Mouse (Mus musculus) urinary bladder, postnatal 14 days (tissue): ENCODE measurements around the gene Krtap5-2.
A peak's percentile ranks its signal among the peaks of the same experiment; 100 is the strongest.
"Not testable (repeated sequence)": the region's sequence is repeated elsewhere in the genome, so short reads cannot be mapped to it uniquely, and the experiment has no call there.

Experiments
- DNase-seq: peaks from one replicate; pipeline ENCODE4 v3.0.0; 2021; ENCODE audit warnings: low spot score

Gene Krtap5-2

DNA sequence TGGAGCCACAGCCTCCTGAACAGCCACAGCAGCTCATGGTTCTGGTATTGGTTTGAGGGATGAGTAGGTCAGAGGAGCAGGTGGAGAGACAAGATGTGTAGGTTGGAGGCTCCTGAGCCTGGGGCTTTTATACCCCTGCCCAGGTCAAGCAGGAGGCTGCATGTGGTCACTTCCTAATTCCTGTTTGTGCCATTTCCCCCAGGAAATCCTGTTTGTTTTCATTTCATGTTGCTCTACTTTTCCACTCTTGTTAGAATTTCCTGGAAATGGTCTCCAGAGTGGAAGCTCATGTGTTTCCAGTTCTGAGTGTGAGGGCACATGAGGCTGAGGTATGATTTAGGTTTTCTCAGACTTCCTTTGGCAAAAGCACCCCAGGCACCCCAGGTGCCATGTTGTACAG, at the start of gene Krtap5-2:
Krtap5-2 (minus strand) TSS at position 101 of the 400 bp plus-strand sequence.
- DNase-seq, result not testable (repeated sequence)

DNA sequence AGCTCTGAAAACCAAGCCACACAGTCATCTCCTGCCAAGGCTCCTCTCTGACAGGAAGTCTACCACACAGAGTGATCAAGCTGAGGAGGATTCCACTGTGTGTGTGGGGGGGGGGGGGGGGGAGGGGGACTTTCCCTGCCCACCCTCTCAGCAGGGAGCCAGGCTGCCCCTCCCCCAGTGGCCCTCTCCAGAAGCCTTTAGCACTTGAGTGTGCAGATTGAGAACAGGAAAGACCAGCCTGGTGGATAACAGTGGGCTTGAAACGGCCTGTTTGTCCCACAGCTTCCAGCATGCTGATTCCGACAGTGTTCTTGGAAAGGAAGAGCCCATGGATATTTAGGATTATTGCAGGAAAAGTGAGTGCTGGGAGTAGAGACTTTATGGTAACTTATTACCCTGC, 48.7 kb upstream of the Krtap5-2 start:
- DNase-seq, result no peak

GRCm38 (mm10) chr7:142212136-142212535, 36.3 kb upstream of the Krtap5-2 start:
- not testable (repeated sequence) for DNase-seq

DNA sequence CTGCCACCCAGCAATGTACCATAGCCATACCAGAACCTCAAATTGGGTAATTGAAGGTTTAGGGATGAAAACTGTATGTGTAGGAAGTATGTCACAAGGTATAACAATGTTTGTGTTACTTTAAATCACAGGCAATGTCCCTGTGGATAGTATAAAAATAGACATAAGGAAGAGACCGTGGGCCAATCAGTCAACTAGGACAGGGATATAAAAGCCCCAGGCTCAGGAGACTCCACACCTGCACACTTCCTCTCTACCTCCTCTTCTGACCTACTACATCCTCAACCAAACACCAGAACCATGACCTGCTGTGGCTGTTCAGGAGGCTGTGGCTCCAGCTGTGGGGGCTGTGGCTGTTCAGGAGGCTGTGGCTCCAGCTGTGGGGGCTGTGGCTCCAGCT, 35.8 kb upstream of the Krtap5-2 start, which contains the start of gene Gm7579:
Gm7579 (plus strand) TSS at position 301 of the 400 bp plus-strand sequence.
- no peak for DNase-seq

GRCm38 (mm10) chr7:142206891-142207290, 31.1 kb upstream of the Krtap5-2 start:
- not testable (repeated sequence) for DNase-seq

GRCm38 (mm10) chr7:142205488-142205887, 29.7 kb upstream of the Krtap5-2 start:
- DNase-seq, result no peak

GRCm38 (mm10) chr7:142201064-142201463, 25.3 kb upstream of the Krtap5-2 start, which contains the start of gene Krtap5-3:
Gene Krtap5-3 (plus strand): TSS chr7:142201364.
- no peak for DNase-seq

GRCm38 (mm10) chr7:142198748-142199147, 22.9 kb upstream of the Krtap5-2 start:
- no peak for DNase-seq

- no peak for DNase-seq
These were observed 14.5 kb upstream of the Krtap5-2 start, which contains the start of gene Gm10153 for GRCm38 (mm10) chr7:142190289-142190688. Gene Gm10153 (minus strand): TSS chr7:142190389.

GRCm38 (mm10) chr7:142188156-142188555, 12.4 kb upstream of the Krtap5-2 start:
- DNase-seq, result no peak

DNA sequence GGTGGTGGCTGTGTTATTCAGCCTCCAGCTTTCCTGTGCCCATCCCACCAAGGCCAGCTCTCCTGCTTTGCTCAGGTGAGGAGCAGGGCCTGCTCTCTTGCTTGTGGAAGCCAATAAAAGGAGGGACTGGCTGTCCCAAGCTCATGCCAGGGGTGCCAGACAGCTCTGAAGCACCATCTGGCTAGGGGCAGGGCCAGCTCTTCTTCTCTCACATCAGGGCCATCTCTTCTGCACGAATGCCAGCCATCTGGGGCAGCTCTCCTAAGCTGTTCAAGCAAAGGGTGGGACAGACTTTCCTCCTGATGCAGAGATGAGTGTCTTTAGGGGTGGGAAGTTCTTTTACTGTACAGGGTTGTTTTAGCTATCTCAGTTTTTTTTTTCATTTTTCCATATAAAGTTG, 5.2 kb upstream of the Krtap5-2 start:
- DNase-seq, result no peak

GRCm38 (mm10) chr7:142178685-142179084, 2.9 kb upstream of the Krtap5-2 start:
- no peak for DNase-seq

DNA sequence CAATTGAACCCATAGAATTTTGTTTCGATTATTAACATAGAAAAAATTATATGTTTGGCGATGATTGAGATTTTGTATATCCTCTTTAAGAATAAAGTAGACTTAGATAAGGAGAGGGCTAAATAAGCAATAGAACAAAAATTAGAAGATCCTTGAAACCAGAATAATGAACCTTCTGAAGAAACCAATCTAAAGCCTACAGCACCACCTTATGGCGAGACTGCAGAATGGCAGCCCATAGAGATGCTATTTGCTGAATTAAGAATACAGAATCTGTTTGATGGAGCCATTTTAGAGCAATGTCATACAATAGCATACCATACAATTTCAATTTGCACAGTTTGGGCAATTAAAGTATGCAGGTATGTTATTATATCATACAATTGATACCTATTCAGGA, 6.0 kb downstream of the Krtap5-2 start:
- no peak for DNase-seq

GRCm38 (mm10) chr7:142165639-142166038, 10.2 kb downstream of the Krtap5-2 start, which contains the start of gene Gm4553:
Gene Gm4553 (minus strand): TSS chr7:142165739.
- not testable (repeated sequence) for DNase-seq

DNA sequence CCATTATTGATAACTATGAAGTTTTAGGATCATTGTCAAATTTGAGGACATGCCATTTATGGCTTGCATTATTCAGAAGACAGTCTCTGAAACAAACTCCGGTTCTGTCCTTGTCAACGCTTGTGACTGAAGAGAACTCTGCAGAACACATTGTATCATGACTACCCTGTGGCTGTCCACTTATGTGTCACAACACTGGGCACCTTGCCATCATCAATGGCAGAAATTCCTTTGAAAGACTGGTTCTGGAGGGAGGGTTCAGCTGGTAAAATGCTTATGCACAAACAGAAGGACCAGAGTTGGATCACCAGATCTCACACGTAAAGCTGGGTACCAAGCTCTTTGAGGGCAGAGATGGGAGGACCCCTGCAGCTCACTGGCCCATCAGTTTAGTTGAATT, 16.4 kb downstream of the Krtap5-2 start:
- DNase-seq, result no peak

DNA sequence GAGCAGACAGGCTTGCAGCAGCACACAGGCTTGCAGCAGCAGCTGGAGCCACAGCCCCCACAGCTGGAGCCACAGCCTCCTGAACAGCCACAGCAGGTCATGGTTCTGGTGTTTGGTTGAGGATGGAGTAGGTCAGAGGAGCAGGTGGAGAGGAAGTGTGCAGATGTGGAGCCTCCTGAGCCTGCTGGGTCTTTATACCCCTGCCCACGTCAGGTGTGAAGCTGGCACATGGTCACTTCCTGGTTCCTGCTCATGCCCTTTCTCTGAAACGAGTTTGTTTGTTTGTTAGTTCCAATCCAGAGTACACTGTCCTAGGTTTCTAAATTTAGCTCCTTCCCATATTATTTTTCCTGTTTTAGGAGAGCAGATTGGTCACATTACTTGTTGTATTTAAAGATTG, 18.8 kb downstream of the Krtap5-2 start, which contains the start of gene Gm29735:
Gm29735 (minus strand) TSS at position 101 of the 400 bp plus-strand sequence.
- not testable (repeated sequence) for DNase-seq

- DNase-seq, result no peak
These were observed 20.5 kb downstream of the Krtap5-2 start for GRCm38 (mm10) chr7:142155308-142155707.

- DNase-seq, result no peak
These were observed 23.6 kb downstream of the Krtap5-2 start for GRCm38 (mm10) chr7:142152191-142152590.

GRCm38 (mm10) chr7:142148633-142149032, 27.2 kb downstream of the Krtap5-2 start:
- no peak for DNase-seq

GRCm38 (mm10) chr7:142146033-142146432, 29.8 kb downstream of the Krtap5-2 start:
- peak; percentile 55 for DNase-seq

GRCm38 (mm10) chr7:142145413-142145940, 30.3 kb downstream of the Krtap5-2 start:
- DNase-seq, result no peak

DNA sequence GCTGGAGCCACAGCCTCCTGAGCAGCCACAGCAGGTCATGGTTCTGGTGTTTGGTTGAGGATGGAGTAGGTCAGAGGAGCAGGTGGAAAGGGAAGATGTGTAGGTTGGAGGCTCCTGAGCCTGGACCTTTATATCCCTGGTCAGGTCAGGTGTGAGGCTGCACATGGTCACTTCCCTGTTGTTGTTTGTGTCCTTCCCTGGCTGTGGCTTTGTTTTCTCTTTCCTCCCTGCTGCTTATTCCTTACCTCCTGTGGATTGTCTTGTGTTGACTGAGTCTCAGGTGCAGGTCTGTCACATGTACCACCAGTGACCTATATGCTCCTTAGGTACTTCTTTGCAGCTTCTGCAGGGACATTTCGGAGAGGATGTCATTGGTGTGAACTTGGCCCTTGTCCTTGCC, 31.3 kb downstream of the Krtap5-2 start, which contains the start of gene Gm45337:
Gm45337 (minus strand) TSS at position 101 of the 400 bp plus-strand sequence.
- no peak for DNase-seq

GRCm38 (mm10) chr7:142143506-142144010, 32.2 kb downstream of the Krtap5-2 start:
- not testable (repeated sequence) for DNase-seq

- DNase-seq, result no peak
These were observed 35.1 kb downstream of the Krtap5-2 start for GRCm38 (mm10) chr7:142140696-142141095.
